Mouse (Mus musculus): ENCODE measurements at regions not wholly inside any gene's neighbourhood (a gene's known extent, or its start where the extent isn't known, plus 50 kb on each side); places are given as distances from the start of the nearest gene placed in this dataset.

- no peak for ATAC-seq (ENCODE audit: poor library complexity, severe bottlenecking)
Measured at GRCm38 (mm10) chr16:5544436-5544835, 288.7 kb upstream of the Eef2kmt start.

GRCm38 (mm10) chr16:5538836-5539510 is 283.2 kb upstream of the Eef2kmt start:
- no peak for ATAC-seq (ENCODE audit: poor library complexity, severe bottlenecking)

DNA sequence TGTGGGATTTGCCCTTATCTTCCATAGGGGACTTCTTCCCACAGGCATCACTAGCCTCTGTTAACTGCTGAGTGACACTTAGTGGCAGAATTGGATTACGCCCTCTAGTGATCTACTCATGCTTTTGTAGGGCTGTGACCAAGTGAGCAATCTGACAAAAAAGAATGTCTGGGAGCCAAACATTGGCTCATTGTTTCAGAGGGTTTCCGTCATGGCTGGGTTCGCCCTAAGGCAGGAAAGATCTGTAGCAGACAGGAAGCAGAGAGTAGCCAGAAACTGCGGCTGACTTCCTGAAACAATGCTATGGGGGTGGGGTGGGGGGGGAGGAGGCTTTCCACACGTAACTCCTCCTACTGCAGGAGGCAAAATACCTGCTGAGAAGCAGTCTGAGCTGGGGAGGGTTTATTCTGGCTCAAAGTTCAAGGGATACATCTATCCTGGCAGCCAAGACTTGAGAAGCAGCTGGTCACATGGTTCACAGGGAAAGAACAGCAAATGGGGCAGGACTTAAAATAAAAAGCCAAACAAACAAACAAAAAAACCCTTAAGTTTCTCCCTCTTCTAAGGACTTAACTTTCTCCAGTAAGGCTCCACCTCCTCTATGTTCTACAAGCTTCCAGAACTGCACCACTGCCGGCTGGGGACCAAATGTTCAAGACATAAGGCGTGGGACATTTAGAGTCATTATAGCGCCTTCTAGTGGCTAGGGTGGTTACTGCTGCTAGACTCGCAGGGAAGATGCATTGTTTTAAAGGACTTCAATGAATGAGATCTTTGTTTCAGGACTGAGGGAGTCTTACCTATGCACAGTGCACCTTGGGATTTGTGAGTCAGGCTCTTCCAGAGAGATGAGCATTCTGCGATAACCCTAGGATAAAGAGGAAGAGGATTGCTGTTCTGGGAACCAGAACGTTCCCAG is 281.8 kb upstream of the Eef2kmt start:
- no peak for ATAC-seq (ENCODE audit: poor library complexity, severe bottlenecking)

- no peak for ATAC-seq (ENCODE audit: poor library complexity, severe bottlenecking)
Measured at GRCm38 (mm10) chr16:5536515-5536972, 280.8 kb upstream of the Eef2kmt start.

DNA sequence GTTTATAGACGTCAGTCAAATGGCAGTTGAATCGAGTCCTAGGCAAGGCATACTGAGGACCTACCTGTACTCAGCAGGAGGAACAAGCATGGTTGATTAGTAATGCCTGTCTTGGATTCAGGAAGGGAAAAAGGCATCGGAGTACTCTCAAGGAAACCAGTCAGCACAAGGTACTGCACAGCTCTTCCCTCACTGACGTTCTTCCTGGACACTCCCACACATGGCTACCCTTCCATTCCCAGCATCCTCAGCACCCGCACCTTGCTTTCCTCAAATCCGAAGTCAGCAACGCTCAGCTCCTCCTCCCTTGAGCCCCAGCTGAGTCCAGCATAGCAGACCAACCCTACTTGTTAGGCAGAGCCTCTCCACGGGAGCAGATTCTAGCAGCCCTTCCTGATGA is 279.6 kb upstream of the Eef2kmt start:
- no peak for ATAC-seq (ENCODE audit: poor library complexity, severe bottlenecking)

GRCm38 (mm10) chr16:5534862-5535261 is 279.1 kb upstream of the Eef2kmt start:
- no peak for ATAC-seq (ENCODE audit: poor library complexity, severe bottlenecking)

- ATAC-seq (ENCODE audit: poor library complexity, severe bottlenecking): no peak
Measured at GRCm38 (mm10) chr16:5534385-5534784, 278.6 kb upstream of the Eef2kmt start.

- no peak for ATAC-seq (ENCODE audit: poor library complexity, severe bottlenecking)
Measured at GRCm38 (mm10) chr16:5532281-5532680, 276.5 kb upstream of the Eef2kmt start.

- ATAC-seq (ENCODE audit: poor library complexity, severe bottlenecking): no peak
Measured at GRCm38 (mm10) chr16:5529823-5530222, 274.0 kb upstream of the Eef2kmt start.

- ATAC-seq (ENCODE audit: poor library complexity, severe bottlenecking): no peak
Measured at GRCm38 (mm10) chr16:5527936-5528335, 272.2 kb upstream of the Eef2kmt start.

GRCm38 (mm10) chr16:5524375-5524774 is 268.6 kb upstream of the Eef2kmt start:
- no peak for ATAC-seq (ENCODE audit: poor library complexity, severe bottlenecking)

DNA sequence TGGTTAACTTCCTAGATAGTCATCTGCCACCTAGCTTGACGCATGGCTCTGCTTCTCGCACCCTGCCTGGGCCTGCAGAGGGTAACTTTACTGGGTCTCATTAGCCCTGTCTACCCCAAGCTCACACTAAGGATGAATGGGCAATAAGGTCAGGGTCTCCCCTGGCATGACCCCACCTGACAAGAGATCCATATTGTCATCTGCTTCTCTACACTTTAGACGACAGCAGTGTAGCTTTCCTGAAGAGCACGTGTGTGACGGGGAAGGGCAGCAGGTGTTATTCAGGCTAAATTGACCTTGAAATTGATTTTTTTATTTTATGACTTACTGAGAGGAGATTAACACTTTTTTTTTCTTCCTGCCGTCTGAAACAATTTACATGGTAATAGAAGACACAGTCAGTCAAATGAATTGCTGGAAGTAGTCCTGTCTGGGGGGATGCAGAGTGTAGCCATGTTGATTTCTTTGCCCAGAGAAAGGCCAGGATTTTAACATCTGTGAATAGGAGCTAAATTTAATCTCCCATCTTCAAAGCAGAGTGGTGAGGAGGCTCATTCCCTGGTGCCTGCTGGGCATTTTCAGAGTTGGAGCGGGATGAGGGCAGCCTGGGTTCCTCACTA is 267.7 kb upstream of the Eef2kmt start:
- ATAC-seq (ENCODE audit: poor library complexity, severe bottlenecking): no peak

DNA sequence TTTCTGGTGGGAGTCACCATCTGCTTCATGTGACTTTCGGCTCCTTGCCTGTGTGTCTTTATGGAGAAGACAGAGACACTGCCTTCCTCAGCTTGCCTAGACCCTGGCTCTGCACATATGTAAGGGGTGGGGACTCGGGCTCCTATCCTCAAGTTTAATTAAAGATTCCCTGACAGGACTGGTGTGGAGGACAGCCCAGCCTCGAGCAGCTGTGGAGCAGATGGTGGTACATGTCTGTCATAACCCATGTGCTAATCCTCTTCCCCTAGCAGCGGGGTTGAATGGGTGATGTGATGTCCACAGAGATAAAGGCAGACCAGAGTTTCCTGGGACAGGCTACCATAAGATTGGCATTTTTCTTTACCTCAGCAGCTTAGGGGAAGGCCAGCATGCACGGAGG is 262.0 kb upstream of the Eef2kmt start:
- no peak for ATAC-seq (ENCODE audit: poor library complexity, severe bottlenecking)

DNA sequence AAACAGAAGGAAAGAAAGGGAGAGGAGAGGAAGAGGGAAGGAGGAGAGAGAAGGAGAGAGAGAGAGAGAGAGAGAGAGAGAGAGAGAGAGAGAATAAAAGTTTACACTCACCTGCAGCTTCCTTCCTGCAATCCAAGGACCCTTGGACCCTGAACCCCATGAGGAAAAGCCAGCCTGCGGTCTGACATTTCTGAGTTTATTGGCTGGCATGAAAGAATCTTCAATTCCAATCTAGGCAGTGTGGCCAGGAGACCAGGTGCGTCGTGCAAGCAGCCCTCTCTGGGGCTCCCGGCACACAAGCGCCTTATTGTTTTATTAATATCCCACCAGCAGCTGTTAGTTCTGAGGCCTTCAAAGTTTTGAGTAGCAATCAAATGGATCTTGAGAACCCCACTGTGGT is 260.1 kb upstream of the Eef2kmt start:
- ATAC-seq (ENCODE audit: poor library complexity, severe bottlenecking): no peak

- ATAC-seq (ENCODE audit: poor library complexity, severe bottlenecking): no peak
Measured at GRCm38 (mm10) chr16:5507261-5507660, 251.5 kb upstream of the Eef2kmt start.

- no peak for ATAC-seq (ENCODE audit: poor library complexity, severe bottlenecking)
Measured at GRCm38 (mm10) chr16:5501961-5502360, 246.2 kb upstream of the Eef2kmt start.

DNA sequence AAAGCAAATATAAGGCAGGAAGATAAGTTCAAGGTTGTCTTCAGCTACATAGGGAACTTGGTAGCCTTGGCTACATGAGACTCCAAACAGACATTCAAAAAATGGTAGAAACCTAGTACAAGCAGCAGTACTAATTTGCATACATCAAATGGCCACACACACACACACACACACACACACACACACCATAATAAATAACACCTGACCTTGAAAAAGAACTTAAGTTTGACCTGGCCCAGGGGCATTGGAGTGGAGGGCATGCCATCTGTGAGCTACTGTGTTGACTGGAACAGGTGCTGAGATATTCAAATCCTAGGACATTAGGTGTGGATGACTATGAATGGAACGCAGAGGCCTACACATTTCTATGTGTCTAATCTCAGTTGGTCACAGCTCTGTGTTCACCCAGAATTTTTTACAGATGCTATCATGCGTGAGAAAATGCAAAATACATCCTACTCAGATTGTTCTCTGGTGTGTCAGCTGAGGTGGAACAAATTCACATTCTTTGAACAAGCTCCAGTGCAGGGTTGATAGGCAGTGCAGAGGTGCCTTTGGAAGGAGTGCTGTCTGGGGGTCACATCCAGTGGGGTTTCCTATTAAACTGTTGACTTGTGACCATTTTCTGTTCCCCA is 240.4 kb upstream of the Eef2kmt start:
- ATAC-seq (ENCODE audit: poor library complexity, severe bottlenecking): no peak

GRCm38 (mm10) chr16:5493352-5493751 is 237.6 kb upstream of the Eef2kmt start:
- ATAC-seq (ENCODE audit: poor library complexity, severe bottlenecking): no peak

GRCm38 (mm10) chr16:5487259-5487658 is 231.5 kb upstream of the Eef2kmt start:
- no peak for ATAC-seq (ENCODE audit: poor library complexity, severe bottlenecking)

DNA sequence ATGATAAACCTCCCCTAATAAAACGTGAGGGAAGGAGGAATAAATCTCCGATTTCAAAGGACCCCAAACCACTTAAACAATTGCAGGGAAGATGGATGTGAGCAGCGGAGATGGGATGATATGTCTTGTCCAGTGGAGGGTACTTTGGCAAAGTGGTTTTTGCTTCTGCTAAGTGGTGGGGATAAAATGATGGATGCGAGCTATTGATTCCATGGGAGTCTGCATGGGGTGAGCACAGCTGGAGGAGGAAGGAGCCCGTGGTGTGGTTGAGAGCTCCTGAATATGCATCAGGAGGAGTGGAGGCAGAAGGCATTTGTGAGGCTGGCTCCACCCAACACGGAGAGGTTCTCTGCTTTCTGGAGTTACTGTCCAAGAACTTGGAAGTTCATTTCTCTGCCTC is 227.6 kb upstream of the Eef2kmt start:
- no peak for ATAC-seq (ENCODE audit: poor library complexity, severe bottlenecking)

DNA sequence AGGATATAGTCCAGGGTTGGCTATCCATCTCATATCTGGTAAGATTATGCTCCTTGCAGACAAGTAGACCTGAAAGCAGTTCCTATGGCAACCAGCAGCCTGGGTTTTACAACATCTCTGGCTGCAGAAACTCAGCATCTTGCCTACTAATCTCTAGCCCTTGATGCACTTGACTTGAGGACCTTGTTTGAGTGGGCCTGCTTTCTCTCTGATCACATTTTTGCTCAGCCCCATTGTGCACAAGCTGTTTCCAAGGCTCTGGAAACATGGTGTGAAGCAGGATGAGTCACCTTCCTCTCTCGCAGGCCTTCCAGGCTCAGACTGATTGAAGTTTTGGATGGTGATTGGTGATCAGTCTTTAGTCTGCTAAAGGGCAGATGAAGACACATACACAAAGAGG is 224.4 kb upstream of the Eef2kmt start:
- no peak for ATAC-seq (ENCODE audit: poor library complexity, severe bottlenecking)
